Mouse (Mus musculus): ENCODE data around the gene Acan.
A peak's percentile ranks its signal among the peaks of the same experiment; 100 is the strongest.

Acan gene

DNA sequence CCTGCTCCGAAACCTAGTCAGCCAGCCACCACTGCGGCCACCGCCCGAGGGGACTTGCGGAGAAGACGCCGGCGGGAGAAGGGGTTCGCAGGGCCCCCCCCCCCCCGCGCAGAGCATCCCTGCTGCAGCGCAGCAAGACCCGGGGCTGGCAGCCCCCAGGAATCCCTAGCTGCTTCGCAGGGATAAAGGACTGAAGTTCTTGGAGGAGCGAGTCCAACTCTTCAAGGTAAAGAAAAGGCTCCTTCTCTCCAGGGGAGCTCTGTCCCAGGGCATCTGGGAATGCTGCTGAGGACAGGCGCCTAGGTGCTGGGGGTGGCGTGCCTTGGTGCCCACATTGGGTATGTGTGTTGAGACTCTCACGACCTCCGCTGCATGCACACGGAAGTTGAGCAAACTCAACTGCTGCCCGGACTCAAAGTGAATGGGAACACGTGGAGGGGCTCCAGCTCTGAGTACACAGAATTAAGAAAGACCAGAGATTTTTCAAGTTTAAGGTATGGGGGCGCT, at the start of gene Acan:
TSS of gene Acan (plus strand) at position 101 of the 507 bp plus-strand sequence.
- peak in 1 of 2 experiments; percentile 5 for DNase-seq

DNA sequence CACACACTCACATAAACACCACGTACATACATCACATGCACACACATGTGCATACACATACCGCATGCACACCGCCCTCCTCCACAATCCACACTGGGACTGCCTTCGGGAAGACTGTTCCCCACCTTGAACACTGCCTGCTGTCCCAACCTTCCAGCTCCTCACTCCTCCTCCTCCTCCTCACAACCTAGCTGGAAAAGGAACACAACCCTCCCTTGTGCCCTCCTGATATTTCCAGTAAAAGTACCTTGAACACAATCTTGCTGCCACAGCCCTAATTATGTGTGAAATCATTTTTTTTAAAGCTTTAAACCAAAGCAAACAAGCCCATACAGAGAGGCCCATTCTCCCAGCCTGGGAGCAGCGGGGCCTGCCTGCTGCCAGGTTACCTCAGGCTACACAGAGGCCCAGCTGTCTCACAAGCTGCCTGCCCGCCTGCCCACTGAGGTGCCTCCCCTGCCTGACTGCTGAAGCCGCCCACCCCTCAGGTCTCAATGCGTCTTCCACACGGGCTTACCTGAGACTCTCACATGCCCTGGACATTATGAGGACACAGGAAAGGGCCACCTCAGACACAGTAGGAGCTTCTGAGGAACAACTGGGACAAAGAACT, 31.9 kb upstream of the Acan start:
- DNase-seq, result no peak

DNA sequence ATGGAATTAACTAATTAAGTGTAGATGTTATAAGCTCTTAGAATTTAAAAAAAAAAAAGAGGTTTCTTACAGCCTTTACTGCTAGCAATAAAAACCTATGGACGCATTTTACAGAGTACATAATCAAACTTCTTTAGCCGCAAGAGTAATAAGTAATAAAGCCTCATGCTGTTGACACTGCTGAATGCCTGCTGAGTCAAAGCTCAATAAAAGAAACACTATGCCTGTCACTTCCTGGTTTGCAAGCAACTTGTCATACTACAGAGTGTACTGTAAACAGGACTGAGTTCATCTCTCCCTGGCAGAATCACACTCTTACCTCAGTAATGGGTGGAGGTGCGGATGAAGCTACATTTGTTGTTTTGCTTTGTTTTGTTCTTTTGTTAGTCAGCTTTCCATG, 24.1 kb upstream of the Acan start:
- DNase-seq, result no peak

DNA sequence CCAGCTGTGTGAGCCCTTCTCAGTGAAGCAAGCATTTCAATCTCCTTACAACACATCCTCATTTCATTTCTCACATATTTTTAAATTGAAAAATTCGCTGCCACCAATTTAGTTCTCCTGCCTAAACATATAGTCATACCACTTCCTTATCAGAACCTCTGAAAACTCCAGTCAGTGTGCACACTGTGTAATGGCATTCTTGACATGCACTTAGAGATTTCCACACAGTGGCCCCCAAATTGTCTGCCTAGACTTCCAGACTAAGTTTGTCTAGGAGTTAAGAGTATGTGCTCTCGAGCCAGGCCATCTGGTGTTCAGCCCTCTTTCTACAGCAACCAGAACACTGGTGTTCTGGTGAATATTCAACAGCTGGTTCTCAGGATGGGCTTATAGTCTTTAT, 19.5 kb upstream of the Acan start:
- DNase-seq, result no peak

DNA sequence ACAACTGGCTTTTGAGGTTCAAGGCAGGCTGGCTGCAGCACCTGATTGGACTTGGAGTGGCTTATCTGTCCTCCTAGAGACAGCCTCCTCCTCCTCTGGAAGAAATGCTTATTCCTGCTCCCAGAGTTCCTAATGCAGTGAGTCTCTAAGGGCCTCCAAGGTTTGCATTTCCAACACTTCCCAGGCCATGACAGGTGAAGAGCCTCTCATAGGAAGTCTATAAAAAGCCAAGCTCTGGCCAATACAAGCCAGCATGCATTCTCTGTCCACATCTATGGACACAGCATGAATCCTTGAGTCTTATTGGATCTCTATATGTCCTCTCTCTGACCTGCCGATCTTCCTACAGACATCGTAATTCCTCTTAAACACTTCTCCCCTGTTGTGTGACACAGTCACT, 18.8 kb upstream of the Acan start:
- DNase-seq, result no peak

DNA sequence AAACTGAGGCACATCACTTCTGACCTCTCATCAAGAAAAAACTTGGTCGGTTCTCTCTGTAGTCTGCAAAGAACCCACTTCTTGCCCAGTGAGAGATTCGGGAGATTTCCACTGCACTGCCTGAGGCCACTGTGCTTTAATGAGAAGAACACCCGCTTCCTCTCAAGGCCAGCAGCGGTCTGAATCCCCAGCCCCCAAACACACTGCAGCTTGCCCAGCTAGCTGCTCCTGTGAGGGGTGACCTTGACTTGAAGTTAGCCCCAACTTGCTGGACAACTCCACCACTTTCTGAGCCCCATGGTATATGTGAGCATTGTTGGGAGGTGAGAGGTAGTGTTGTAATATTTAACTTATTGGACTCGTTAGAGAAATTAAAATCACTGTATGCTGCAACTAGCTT, 1.2 kb upstream of the Acan start:
- DNase-seq, result no peak

DNA sequence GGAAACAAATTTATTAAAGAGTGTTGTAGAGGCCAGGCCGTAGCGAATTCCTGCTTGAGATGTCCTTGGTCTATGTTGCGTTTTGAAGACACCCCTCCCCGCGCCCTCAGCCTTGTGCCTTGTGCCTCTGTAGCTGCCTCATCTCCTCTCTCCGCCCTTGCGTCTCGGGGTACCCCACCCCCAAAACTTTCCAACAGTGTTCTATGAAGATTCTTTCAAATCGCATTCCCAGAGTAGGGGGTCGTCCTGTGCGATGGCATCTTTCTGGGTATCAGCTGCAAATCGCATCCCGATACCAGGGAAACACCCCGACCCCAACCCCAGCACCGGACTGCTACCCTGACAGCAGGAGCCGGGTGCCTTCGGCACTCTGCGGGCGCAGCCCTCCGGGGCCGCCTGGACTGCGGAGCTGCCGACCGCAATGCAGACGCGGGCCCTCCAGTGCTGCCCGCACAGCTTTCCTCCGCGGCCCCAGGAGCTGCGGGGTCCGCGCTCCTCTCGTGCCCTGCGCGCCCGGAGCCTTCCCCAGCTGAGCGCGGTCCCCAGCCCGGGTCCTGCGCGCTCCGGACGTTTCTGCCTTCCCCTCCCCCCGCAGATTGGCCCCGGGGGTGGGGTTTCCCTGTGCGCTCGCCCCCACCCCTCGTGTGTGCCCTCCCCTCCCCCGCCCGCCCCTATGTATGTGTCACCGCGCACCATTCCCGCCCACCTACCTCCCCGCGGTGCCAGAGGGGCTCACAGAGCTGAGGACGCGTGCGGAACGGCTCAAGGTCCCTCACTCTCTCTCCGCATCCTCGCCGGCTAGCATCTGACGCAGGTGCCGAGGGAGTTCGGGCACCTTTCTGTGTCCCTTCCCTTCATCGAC, 531 bp upstream of the Acan start:
- DNase-seq, result peak; percentile 5 to 17

DNA sequence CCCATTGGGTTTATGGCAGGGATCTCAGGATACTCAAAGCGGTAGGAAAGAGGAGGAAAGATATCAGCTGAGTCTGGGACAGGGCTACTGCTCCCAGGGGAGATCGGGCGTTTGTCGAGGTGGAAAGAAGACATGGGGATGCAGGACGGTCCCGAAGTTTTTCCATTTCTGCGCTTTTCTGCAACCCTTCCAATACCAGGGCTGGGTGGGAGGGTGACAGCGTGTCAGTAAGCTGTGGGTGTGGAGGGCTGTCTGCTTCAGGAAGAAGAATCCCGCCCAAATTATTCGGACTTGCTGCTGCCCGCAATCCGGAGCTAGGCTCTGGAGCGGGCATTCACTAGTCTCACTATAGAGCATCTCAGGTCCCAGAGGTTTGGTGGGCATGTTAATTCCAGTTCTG, 828 bp downstream of the Acan start:
- no peak for DNase-seq

DNA sequence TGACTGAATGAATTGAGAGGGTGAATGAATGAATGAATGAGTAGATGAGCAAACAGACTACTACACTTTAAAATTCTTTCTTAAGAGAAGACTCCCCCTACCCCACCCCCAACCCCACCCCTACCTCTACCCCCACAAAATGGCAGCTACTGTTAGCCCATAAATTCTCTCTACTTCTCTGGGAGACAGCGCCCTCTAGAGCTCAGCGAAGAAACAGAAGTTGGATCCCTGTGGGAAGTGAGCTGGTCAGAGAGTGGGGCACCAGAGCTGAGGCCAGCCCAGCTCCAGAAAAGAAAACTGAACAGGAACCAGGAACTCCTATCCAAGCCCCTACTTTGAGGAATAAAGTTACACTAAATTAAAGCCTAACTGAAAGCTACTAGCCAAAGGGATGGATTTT, 5.3 kb downstream of the Acan start:
- peak in 1 of 2 experiments; percentile 15 for DNase-seq

DNA sequence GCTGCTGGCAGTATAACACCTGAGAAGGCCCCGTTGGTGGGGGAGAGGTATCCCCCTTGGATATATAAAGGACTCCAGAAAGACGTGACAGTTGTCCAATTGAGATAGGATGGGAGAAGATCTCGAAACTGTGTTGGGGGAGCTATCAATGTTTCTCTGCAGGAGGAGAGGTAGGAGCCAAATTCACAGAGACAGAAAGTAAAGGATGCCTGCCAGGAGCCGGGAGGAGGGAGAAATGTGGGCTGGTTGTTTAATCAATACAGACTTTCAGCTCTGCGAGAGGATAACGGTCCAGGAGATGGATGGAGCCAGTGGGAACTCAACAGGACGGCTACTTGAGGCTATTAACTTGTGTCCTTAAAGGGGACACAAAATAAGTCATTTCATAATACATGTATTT, 14.2 kb downstream of the Acan start:
- no peak for DNase-seq

DNA sequence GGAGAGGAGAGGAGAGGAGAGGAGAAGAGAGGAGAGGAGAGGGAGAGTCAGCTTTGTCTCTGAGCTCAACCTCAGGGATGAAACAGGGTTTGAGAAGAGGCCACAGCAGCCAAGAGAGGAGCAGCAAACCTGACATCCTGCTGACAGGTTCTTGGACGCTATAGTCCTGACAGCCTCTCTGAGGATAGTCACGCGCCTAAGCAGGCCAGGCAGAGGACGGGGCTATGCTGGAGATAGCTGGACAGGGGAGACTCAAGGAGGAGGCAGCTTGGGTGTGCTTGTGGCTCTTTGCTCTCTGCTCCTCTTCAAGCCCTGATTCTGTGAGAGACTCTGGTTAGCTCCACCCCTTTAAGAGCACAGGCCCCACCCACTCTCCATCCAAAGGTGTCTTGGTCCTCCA, 14.9 kb downstream of the Acan start:
- no peak for DNase-seq

DNA sequence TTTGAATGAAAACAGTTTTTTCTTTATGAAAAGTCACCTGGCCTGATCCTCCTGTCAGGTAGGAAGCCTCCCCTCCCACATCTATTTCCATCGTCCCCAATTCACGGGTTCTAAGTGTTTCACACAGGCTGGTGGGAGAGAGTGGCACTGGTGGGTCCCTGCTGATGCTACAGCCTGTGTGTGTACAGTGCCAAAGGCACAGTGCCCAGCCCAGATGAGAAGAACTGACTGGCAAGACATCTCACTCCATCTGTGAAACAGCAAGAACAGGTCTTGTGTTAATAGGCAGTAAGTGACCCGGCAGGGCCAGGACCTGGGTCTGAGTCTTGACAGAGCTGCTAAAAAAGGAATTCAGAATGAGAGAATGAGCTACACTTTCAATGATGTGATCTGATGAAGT, 25.9 kb downstream of the Acan start:
- DNase-seq, result no peak

DNA sequence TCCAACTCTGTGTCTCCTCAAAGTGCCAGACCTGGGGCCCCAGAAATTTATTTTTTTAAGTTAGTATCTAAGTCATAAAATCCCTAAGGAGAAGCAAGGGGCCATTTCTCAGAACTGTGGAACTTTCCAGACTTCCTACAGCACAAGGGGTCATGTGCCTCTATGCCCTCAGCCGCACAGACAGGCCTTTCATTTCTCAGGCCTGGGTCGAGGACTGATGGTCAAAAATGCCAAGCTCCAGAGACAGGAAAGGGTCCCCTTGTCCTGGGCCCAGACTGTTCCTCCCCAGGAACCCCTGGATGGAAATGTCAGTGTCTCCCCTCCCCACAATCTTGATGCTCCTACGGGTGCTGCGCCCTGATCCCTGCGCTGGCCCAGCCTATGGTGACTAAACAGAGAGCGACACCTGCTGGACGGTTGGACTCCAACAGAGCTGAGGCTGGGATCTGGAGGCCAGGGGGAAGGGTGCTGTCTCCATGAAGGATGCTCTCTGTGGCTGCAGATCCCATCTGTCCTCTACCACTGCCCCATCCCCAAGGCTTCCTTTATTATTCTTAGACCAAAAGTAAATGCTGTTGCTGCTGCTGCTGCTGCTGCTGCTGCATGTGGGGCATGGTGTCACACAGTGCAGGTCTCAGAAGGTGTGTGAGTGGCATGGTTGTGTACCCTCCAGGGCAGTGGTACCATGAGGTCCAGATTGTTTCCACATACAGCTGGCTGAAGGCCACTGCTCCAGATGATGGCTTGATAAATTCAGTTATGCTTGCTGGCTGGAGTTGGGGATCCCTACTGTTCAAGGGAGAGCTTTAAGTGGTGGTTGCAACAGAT, 27.5 kb downstream of the Acan start:
- peak; percentile 86 to 87 for DNase-seq

DNA sequence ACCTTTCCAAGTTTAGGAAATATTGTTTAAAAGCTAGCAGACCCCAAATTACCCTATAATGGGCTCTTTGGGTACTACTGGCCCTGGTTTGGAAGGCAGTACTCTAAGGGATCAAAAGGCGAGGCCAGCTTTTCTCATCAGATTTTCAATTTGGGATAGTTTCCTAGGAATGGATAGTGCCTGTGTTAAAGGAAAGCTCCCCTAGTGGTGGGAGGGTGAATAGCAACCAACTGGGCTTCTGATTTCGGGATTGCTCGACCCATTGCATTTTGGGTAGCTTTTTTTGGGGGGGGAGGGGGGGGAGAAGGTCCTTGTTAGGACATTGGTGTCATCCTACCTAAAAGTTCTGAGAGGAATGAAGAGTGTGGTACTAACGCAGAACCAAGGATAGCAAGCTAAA, 35.8 kb downstream of the Acan start:
- peak; percentile 52 to 58 for DNase-seq

DNA sequence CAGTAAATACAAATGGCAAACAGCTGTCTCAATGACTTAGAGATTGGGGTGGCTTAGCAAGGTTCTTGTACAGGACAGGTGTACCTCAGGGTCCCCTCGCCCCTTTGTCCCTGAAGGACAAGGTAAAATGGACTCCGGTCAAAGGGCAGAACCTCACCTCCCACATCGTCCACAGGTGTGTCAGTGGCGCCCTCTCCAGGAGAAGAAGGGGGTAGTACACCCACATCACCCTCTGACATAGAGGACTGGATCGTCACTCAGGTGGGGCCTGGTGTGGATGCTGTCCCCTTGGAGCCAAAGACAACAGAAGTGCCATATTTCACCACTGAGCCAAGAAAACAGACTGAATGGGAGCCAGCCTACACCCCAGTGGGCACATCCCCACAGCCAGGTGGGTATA, 43.2 kb downstream of the Acan start:
- no peak for DNase-seq

DNA sequence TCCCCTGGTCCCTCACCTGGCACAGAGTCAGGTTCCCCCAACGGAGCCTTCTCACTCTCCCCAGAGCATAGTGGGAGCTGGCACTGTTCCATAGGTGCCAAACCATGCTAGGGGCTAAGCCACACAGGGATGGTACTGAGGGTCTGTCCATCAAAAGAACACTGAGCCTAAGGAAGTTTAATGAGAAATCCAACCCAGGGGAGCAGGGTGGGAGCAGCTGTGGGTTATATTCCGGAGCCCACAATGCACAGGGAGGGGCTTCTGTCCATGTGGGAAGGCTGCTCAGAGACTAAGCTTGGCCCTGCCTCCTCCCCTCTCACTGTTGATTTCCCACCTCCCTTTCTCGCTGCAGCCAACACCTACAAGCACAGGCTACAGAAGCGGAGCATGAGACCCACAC, 60.6 kb downstream of the Acan start:
- DNase-seq, result no peak

DNA sequence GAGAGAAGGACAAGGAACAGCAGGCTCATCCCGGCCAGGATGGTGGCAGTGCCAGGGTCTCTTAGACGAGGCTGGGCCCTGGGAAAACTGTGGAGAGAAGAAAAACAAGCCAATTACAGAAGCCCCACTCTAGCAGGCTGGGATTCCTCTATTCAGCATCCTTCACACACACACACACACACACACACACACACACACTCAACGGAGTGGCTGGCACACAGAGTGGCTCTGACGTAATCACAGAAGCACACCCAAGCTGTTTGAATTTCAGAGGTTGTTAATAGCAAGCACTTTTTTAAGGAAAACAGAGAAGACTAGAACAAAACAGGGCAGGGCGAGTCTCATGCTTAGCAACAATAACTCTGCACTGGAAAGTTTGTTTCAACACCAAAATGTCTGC, 70.2 kb downstream of the Acan start:
- no peak for DNase-seq

DNA sequence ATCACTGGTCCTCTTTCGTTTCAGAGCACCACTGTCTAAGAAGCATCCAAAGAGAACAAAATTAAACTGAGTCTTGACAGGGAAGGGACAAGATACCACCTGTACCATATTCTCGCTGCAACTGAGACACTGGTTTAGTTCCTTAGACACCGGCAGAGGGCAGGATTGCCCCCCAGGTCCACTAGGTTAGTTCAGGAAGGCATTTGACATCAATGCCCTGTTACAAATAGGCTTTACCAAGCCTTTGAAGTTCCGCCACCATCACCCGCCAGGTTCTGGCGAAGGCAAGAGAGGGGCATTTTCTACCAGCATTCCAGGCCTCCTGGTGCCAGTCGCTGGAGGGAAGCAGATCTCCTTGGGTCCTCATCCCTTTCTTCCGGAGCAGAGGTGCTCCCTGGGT, 76.6 kb downstream of the Acan start:
- peak; percentile 21 to 50 for DNase-seq

DNA sequence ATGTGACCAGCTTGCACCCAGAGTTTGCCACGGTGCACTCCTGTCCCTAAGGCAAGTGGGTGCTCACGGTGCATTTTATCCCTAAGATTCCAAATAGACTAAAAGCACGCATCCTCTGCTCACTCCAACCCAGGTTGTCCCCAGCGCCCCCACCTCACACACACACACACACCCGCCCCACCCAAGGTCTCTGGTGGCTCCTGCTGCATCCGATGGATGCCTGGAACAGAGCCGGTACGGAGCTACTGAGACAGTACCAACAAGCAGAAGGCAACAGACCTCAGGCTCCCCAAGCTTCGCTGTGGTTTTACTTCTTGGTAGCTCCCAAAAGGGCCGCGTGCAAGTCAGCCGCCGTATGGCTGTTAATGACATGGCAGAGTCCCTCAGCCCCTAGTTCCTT, 77.1 kb downstream of the Acan start:
- DNase-seq, result no peak

DNA sequence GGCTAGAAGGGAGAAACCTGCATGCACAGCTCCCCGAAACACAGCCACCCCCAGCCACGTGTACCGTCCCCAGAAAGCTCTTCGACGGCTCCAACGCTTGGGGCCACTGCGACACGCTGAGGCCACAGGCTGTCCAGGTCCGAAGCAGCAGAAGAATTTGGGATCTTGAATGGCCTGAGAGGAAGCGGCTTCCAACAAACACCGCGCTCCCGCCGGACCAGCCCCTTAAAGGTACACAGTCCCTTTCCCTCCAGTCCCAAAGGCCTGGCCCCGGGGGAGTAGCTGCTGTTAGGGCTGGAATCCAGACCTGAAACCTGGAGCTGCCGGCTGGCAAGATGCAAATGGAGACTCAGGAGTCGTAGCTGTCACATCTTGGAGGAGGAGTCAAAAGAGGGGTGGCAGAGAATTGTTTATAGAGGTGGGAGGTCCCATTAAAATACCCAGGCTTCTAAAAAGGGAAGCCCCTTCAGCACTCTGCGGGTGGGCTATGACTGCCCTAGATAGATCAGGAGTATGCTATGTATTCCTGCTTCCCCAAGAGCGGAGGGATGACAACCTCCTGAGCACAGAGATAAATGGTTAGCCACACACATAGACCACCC, 77.7 kb downstream of the Acan start, which contains the start of gene Hapln3:
TSS of gene Hapln3 (minus strand) at position 176 of the 602 bp plus-strand sequence.
- DNase-seq, result peak; percentile 66 to 71

DNA sequence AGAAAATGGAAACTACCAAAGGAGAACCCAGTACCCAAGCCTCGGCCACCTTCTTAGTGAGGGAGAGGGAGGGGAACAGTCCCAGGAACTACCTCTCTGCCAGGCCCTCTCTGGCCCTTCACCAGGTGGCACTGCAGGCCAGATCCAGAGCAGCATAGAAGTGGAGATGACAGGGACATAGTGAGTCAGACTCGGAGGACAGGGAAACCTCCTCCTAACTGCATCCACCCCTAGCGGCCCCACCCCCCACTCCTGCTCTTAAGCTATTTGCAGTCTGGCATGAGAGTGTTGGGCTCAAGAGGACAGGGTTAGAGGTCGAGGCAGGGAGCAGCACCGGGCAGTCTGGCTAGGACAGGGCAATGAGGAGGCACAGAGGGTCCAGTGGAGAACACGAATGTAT, 80.1 kb downstream of the Acan start:
- peak in 1 of 2 experiments; percentile 28 for DNase-seq

DNA sequence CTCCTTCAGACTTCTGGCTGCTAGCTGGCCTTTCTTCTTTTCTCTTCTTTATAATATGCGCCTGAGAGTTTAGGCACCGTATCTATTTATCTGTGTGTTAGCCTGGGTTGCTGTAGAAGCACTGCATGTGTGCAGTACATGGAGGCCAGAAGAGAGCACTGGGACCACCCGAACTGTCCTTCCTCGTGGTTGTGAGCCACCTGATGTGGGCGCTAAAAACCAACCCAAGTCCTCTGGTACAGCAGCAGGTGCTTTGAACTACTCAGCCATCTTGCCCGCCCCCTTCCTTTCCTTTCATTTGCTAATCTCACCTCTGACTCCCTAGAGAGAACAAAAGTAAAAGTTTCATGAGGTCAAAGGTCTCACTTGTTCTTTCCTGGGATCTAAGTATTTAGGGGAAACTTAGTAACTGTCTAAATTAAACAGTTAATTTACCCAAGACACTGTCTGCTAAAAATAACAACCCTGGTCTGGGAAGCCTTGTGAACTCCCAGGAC, 86.1 kb downstream of the Acan start:
- DNase-seq, result no peak
